Mouse (Mus musculus): ENCODE measurements at regions not wholly inside any gene's neighbourhood (a gene's known extent, or its start where the extent isn't known, plus 50 kb on each side); places are given as distances from the start of the nearest gene placed in this dataset.

DNA sequence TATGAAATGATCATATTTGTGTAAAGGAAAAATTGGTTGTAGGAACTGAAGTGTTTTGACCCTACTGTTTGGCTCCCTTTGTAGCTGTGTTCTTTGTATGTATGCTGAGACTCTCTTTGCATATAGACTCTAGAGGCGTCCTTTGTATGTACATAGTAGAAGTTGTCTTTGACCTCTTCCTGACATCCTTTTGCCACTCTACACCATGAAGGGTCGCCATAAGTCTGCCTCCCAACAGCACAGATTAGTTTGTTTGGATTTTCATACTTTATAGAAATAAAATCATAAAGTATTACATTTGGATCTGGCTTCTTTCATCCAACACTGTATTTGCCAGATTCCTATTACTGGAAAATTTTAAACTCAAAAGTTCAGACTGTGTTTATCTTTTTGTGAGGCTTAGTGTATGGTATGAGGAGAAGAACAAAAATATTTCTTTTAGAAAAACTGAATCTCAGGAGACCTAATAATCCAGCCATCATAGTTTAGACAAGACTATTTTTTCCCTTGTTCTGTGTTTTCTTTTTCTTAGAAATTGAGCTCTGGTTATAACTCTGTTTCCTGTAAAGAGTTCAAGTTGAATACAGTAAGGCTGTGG, 293.7 kb downstream of the Tmsb4x start:
- no peak for ATAC-seq
- Histone ChIP-seq H3K4me1 (ENCODE audit: insufficient read depth, low read length) (no peaks in the 10 kb centered on the region), H3K27me3 (ENCODE audit: insufficient read depth, low read length) (no peaks in the 10 kb centered on the region), H3K4me2 (ENCODE audit: low read depth, low read length) (no peak overlapping the region), H3K36me3 (ENCODE audit: insufficient read depth, low read length) (no peaks in the 10 kb centered on the region), H3K4me3 (ENCODE audit: low read length) (no peak overlapping the region), H3K27ac (no peak overlapping the region), H3K9ac (replicated peaks; ENCODE audit: low read length) (no peak overlapping the region), H3K9me3 (ENCODE audit: low read length) (no peaks in the 10 kb centered on the region)
- no peak for TF ChIP-seq CTCF (IDR thresholded peaks at IDR 0.05; ENCODE audit: low read depth)
- DNase-seq (ENCODE audit: low spot score), result no peak
- 59% methylated on average over 2 of the region's 2 CpGs for WGBS

DNA sequence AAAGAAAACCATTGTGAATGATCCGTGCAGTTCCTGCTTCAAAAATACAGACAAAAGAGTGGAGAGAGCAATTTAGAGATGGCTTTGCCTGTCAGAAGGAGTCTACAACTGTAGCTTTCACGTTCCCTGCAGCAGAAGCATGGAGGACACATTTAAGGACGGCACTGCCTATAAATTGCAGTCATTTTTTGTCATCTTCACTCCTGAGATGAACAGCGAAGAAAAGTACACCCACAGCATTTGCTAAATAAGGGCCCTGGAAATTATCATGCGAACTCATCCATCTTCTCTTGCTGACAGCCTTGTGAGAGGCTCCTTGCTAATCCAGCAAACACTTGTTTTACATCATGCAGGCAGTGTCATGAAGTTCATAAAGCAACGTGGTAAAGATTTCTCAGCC, 302.5 kb downstream of the Tmsb4x start:
- no peak overlapping the region for H3K4me2 ChIP-seq (ENCODE audit: low read depth, low read length)
- ATAC-seq (no peak), DNase-seq (ENCODE audit: low spot score) (no peak)
- H3K4me3 ChIP-seq (ENCODE audit: low read length), result no peak overlapping the region
- H3K27me3 ChIP-seq (ENCODE audit: insufficient read depth, low read length), result no peaks in the 10 kb centered on the region
- no peaks in the 10 kb centered on the region for H3K36me3 ChIP-seq (ENCODE audit: insufficient read depth, low read length)
- no peak overlapping the region for H3K27ac ChIP-seq
- no peaks in the 10 kb centered on the region for H3K4me1 ChIP-seq (ENCODE audit: insufficient read depth, low read length)
- 66% methylated on average over 6 of the region's 6 CpGs for WGBS
- H3K9me3 ChIP-seq (ENCODE audit: low read length), result no peaks in the 10 kb centered on the region
- H3K9ac ChIP-seq (replicated peaks; ENCODE audit: low read length), result no peak overlapping the region
- no peak for TF ChIP-seq CTCF (IDR thresholded peaks at IDR 0.05; ENCODE audit: low read depth)

GRCm38 (mm10) chrX:166900761-166901160, 308.4 kb downstream of the Tmsb4x start:
- TF ChIP-seq CTCF (IDR thresholded peaks at IDR 0.05; ENCODE audit: low read depth), result no peak
- no peak overlapping the region for H3K9ac ChIP-seq (replicated peaks; ENCODE audit: low read length)
- no peak for ATAC-seq

GRCm38 (mm10) chrX:166895199-166895598, 309.7 kb upstream of the Egfl6 start:
- Histone ChIP-seq H3K9ac (replicated peaks; ENCODE audit: low read length) (no peak overlapping the region), H3K27me3 (ENCODE audit: insufficient read depth, low read length) (no peaks in the 10 kb centered on the region), H3K36me3 (ENCODE audit: insufficient read depth, low read length) (no peaks in the 10 kb centered on the region), H3K27ac (no peak overlapping the region), H3K9me3 (ENCODE audit: low read length) (no peaks in the 10 kb centered on the region), H3K4me2 (ENCODE audit: low read depth, low read length) (no peak overlapping the region), H3K4me1 (ENCODE audit: insufficient read depth, low read length) (no peaks in the 10 kb centered on the region), H3K4me3 (ENCODE audit: low read length) (no peak overlapping the region)
- DNase-seq (ENCODE audit: low spot score) (no peak), ATAC-seq (no peak)
- no peak for TF ChIP-seq CTCF (IDR thresholded peaks at IDR 0.05; ENCODE audit: low read depth)
- WGBS, result 78% methylated on average over 2 of the region's 2 CpGs

More at GRCm38 (mm10) chrX:166900761-166901160, 308.4 kb downstream of the Tmsb4x start:
- no peak for DNase-seq (ENCODE audit: low spot score)
- H3K4me1 ChIP-seq (ENCODE audit: insufficient read depth, low read length), result no peaks in the 10 kb centered on the region
- H3K27me3 ChIP-seq (ENCODE audit: insufficient read depth, low read length), result no peaks in the 10 kb centered on the region
- no peaks in the 10 kb centered on the region for H3K9me3 ChIP-seq (ENCODE audit: low read length)
- no peak overlapping the region for H3K27ac ChIP-seq
- no peak overlapping the region for H3K4me3 ChIP-seq (ENCODE audit: low read length)
- no peak overlapping the region for H3K4me2 ChIP-seq (ENCODE audit: low read depth, low read length)
- H3K36me3 ChIP-seq (ENCODE audit: insufficient read depth, low read length), result no peaks in the 10 kb centered on the region
- WGBS, result 77% methylated on average over 6 of the region's 6 CpGs

GRCm38 (mm10) chrX:166886417-166886816, 300.9 kb upstream of the Egfl6 start:
- no peaks in the 10 kb centered on the region for H3K36me3 ChIP-seq (ENCODE audit: insufficient read depth, low read length)
- DNase-seq (ENCODE audit: low spot score) (no peak), ATAC-seq (no peak)
- no peak overlapping the region for H3K4me3 ChIP-seq (ENCODE audit: low read length)
- no peaks in the 10 kb centered on the region for H3K27me3 ChIP-seq (ENCODE audit: insufficient read depth, low read length)
- H3K9ac ChIP-seq (replicated peaks; ENCODE audit: low read length), result no peak overlapping the region
- no peak overlapping the region for H3K27ac ChIP-seq
- TF ChIP-seq CTCF (IDR thresholded peaks at IDR 0.05; ENCODE audit: low read depth), result no peak
- H3K4me2 ChIP-seq (ENCODE audit: low read depth, low read length), result no peak overlapping the region
- no peaks in the 10 kb centered on the region for H3K4me1 ChIP-seq (ENCODE audit: insufficient read depth, low read length)
- no peaks in the 10 kb centered on the region for H3K9me3 ChIP-seq (ENCODE audit: low read length)

GRCm38 (mm10) chrX:166869515-166869914, 284.0 kb upstream of the Egfl6 start:
- no peak overlapping the region for H3K4me3 ChIP-seq (ENCODE audit: low read length)
- no peak overlapping the region for H3K4me2 ChIP-seq (ENCODE audit: low read depth, low read length)
- no peaks in the 10 kb centered on the region for H3K27me3 ChIP-seq (ENCODE audit: insufficient read depth, low read length)
- no peaks in the 10 kb centered on the region for H3K9me3 ChIP-seq (ENCODE audit: low read length)
- DNase-seq (ENCODE audit: low spot score) (no peak), ATAC-seq (no peak)
- no peaks in the 10 kb centered on the region for H3K4me1 ChIP-seq (ENCODE audit: insufficient read depth, low read length)
- H3K27ac ChIP-seq, result no peak overlapping the region
- TF ChIP-seq CTCF (IDR thresholded peaks at IDR 0.05; ENCODE audit: low read depth), result no peak
- WGBS, result 79% methylated on average over 5 of the region's 5 CpGs
- no peaks in the 10 kb centered on the region for H3K36me3 ChIP-seq (ENCODE audit: insufficient read depth, low read length)
- H3K9ac ChIP-seq (replicated peaks; ENCODE audit: low read length), result no peak overlapping the region

- Histone ChIP-seq H3K4me3 (ENCODE audit: low read length) (no peak overlapping the region), H3K4me2 (ENCODE audit: low read depth, low read length) (no peak overlapping the region), H3K27me3 (ENCODE audit: insufficient read depth, low read length) (no peaks in the 10 kb centered on the region), H3K27ac (no peak overlapping the region), H3K9me3 (ENCODE audit: low read length) (no peaks in the 10 kb centered on the region), H3K36me3 (ENCODE audit: insufficient read depth, low read length) (no peaks in the 10 kb centered on the region), H3K9ac (replicated peaks; ENCODE audit: low read length) (no peak overlapping the region), H3K4me1 (ENCODE audit: insufficient read depth, low read length) (no peaks in the 10 kb centered on the region)
- DNase-seq (ENCODE audit: low spot score) (no peak), ATAC-seq (no peak)
- no peak for TF ChIP-seq CTCF (IDR thresholded peaks at IDR 0.05; ENCODE audit: low read depth)
- WGBS, result 80% methylated on average over 2 of the region's 2 CpGs
Measured at GRCm38 (mm10) chrX:166867692-166868091, 282.2 kb upstream of the Egfl6 start.

Small RNA genes lying in the stretch of these regions (microRNA-seq; reads per million reads assigned to microRNA genes)
- gene Gm22368, result 0 reads per million in 2 experiments
- gene Gm44376, result 0 reads per million in 2 experiments
